Mouse (Mus musculus) hindlimb bud, embryonic 11.5 days (tissue): ENCODE results near the gene Isl2.

Experiments
- DNase-seq: peaks from one replicate; pipeline ENCODE4 v3.0.0-alpha.2; 2012; ENCODE audit warnings: low read depth, low spot score; ENCODE audit errors: extremely low spot score

The Isl2 gene

GRCm38 (mm10) chr9:55546176-55547010 is 7.9 kb downstream of the Isl2 start:
- DNase-seq = no peak

GRCm38 (mm10) chr9:55548871-55549270 is 10.4 kb downstream of the Isl2 start:
- no peak for DNase-seq

GRCm38 (mm10) chr9:55549302-55549890 is 10.9 kb downstream of the Isl2 start:
- no peak for DNase-seq

- DNase-seq = no peak
Observed at GRCm38 (mm10) chr9:55554986-55555385, 16.5 kb downstream of the Isl2 start.

- DNase-seq = no peak
Observed at GRCm38 (mm10) chr9:55560960-55561359, 22.5 kb downstream of the Isl2 start.

GRCm38 (mm10) chr9:55568466-55569159 is 30.1 kb downstream of the Isl2 start:
- no peak for DNase-seq

- no peak for DNase-seq
Observed at GRCm38 (mm10) chr9:55571071-55571470, 32.6 kb downstream of the Isl2 start.

GRCm38 (mm10) chr9:55576571-55576970 is 38.1 kb downstream of the Isl2 start:
- no peak for DNase-seq

GRCm38 (mm10) chr9:55581414-55581813 is 42.9 kb downstream of the Isl2 start:
- no peak for DNase-seq

- no peak for DNase-seq
Observed at GRCm38 (mm10) chr9:55586141-55586540, 47.7 kb downstream of the Isl2 start.
